ENCODE assay signal across 20 mouse cellular contexts in genomic region chr14:46964074-46964872, GRCm38 (mm10).
DNase-seq lines count a peak whose midpoint lies in the region; ATAC-seq and TF ChIP-seq lines count a peak whose summit lies in the region.
"Had no signal": no experiment of that assay in that cellular context is flagged by ENCODE, and none has a peak within 500 bp of the region (broad histone marks: within the 10 kb centered on the region; RNA-seq: fewer than 3 reads in every experiment).

No protein-coding gene starts in this region.

- H3K27ac ChIP-seq in forebrain, embryonic 10.5 days = peak overlapping the region; percentile 58
- no peak overlapping the region for H3K27ac ChIP-seq in forebrain, embryonic 16.5 days (ENCODE audit: low read length)
- H3K27ac ChIP-seq in kidney, embryonic 16.5 days (ENCODE audit: low read length) = no peak overlapping the region
- no peak overlapping the region for H3K27ac ChIP-seq in embryonic facial prominence, embryonic 11.5 days (replicated peaks; ENCODE audit: low read depth, low read length)
- peak overlapping the region; percentile 41; the same call in 1 of the 2 replicates for H3K27ac ChIP-seq in limb, embryonic 12.5 days
- no peak overlapping the region for H3K27ac ChIP-seq in cerebellum, adult 2 months (ENCODE audit: insufficient read depth, low read length)
- H3K27ac ChIP-seq: intestine, embryonic 15.5 days; liver, embryonic 12.5 days; stomach, postnatal 0 days had no signal

- WGBS in forebrain, embryonic 10.5 days = 93% methylated on average over 2 of the region's 2 CpGs
- WGBS in forebrain, embryonic 16.5 days = 90% methylated on average over 2 of the region's 2 CpGs
- 88% methylated on average over 2 of the region's 2 CpGs for WGBS in kidney, embryonic 16.5 days
- WGBS in embryonic facial prominence, embryonic 11.5 days = 73% methylated on average over 2 of the region's 2 CpGs
- 83% methylated on average over 2 of the region's 2 CpGs for WGBS in limb, embryonic 12.5 days
- WGBS in cerebellum, adult 2 months = 91% methylated on average over 2 of the region's 2 CpGs

- no peak for ATAC-seq in forebrain, embryonic 16.5 days
- ATAC-seq in kidney, embryonic 16.5 days (ENCODE audit: low FRiP score, low TSS enrichment) = peak; percentile 27; the same call in 1 of the 2 replicates
- peak; percentile 60 for ATAC-seq in embryonic facial prominence, embryonic 11.5 days (replicated peaks; ENCODE audit: insufficient number of reproducible peaks, low FRiP score, low TSS enrichment, low read depth)
- no peak for ATAC-seq in limb, embryonic 12.5 days (ENCODE audit: insufficient number of reproducible peaks, insufficient read depth, low FRiP score, low TSS enrichment, low read depth)
- ATAC-seq: intestine, embryonic 15.5 days; liver, embryonic 12.5 days; lung, postnatal 0 days had no signal

- no peaks in the 10 kb centered on the region for H3K9me3 ChIP-seq in forebrain, embryonic 10.5 days
- H3K9me3 ChIP-seq in forebrain, embryonic 16.5 days (ENCODE audit: control insufficient read depth, low read length) = no peaks in the 10 kb centered on the region
- no peaks in the 10 kb centered on the region for H3K9me3 ChIP-seq in kidney, embryonic 16.5 days (ENCODE audit: low read length)
- H3K9me3 ChIP-seq in embryonic facial prominence, embryonic 11.5 days (replicated peaks; ENCODE audit: control insufficient read depth, low read length) = no peaks in the 10 kb centered on the region
- H3K9me3 ChIP-seq in limb, embryonic 12.5 days = no peaks in the 10 kb centered on the region
- H3K9me3 ChIP-seq: intestine, embryonic 15.5 days; liver, embryonic 12.5 days had no signal

- DNase-seq in forebrain, embryonic 10.5 days (ENCODE audit: extremely low spot score, low spot score) = no peak
- no peak for DNase-seq in kidney, adult 18-20 months
- DNase-seq in embryonic facial prominence, embryonic 11.5 days (ENCODE audit: low spot score) = no peak
- no peak for DNase-seq in left cerebral cortex, adult 8-10 months (ENCODE audit: low spot score in 2 of 2)
- no peak for DNase-seq in cerebellum, adult 2 months
- DNase-seq: adrenal gland, postnatal 10 days; cerebellum, adult 9-10 months; heart, postnatal 10 days; kidney, postnatal 14 days; right cerebral cortex, adult 18-20 months; spleen, adult 18-20 months; thymus, postnatal 25 days had no signal

- TF ChIP-seq CTCF in cerebellum, adult 2 months (IDR thresholded peaks at IDR 0.05; ENCODE audit: borderline replicate concordance, insufficient read depth, low read depth, low read length) = no peak

- no peak for TF ChIP-seq POLR2A in cerebellum, adult 2 months (IDR thresholded peaks at IDR 0.05; ENCODE audit: borderline replicate concordance, insufficient read depth, low read length)

- no peak overlapping the region for H3K9ac ChIP-seq in forebrain, embryonic 16.5 days (replicated peaks; ENCODE audit: low read depth, low read length)
- no peak overlapping the region for H3K9ac ChIP-seq in kidney, embryonic 16.5 days (replicated peaks; ENCODE audit: low read length)
- no peak overlapping the region for H3K9ac ChIP-seq in embryonic facial prominence, embryonic 11.5 days (replicated peaks; ENCODE audit: low read length)
- no peak overlapping the region for H3K9ac ChIP-seq in limb, embryonic 12.5 days (replicated peaks)
- H3K9ac ChIP-seq: intestine, embryonic 15.5 days; liver, embryonic 12.5 days had no signal

- no peak overlapping the region for H3K4me3 ChIP-seq in forebrain, embryonic 10.5 days
- no peak overlapping the region for H3K4me3 ChIP-seq in forebrain, embryonic 16.5 days (replicated peaks; ENCODE audit: low read length)
- no peak overlapping the region for H3K4me3 ChIP-seq in kidney, embryonic 16.5 days (ENCODE audit: low read length)
- no peak overlapping the region for H3K4me3 ChIP-seq in embryonic facial prominence, embryonic 11.5 days (ENCODE audit: low read depth, low read length)
- H3K4me3 ChIP-seq in limb, embryonic 12.5 days (replicated peaks) = no peak overlapping the region
- H3K4me3 ChIP-seq in cerebellum, adult 2 months (replicated peaks; ENCODE audit: insufficient read depth, low read depth, low read length) = no peak overlapping the region
- H3K4me3 ChIP-seq: intestine, embryonic 15.5 days; liver, embryonic 12.5 days had no signal

- no peaks in the 10 kb centered on the region for H3K36me3 ChIP-seq in forebrain, embryonic 10.5 days (replicated peaks)
- no peaks in the 10 kb centered on the region for H3K36me3 ChIP-seq in forebrain, embryonic 16.5 days (ENCODE audit: control insufficient read depth, insufficient read depth)
- H3K36me3 ChIP-seq in kidney, embryonic 16.5 days (ENCODE audit: insufficient read depth, low read length) = no peaks in the 10 kb centered on the region
- no peaks in the 10 kb centered on the region for H3K36me3 ChIP-seq in embryonic facial prominence, embryonic 11.5 days (replicated peaks; ENCODE audit: control insufficient read depth, insufficient read depth, low read depth, low read length)
- H3K36me3 ChIP-seq in limb, embryonic 12.5 days = no peaks in the 10 kb centered on the region
- H3K36me3 ChIP-seq: intestine, embryonic 15.5 days; liver, embryonic 12.5 days had no signal

- no peaks in the 10 kb centered on the region for H3K27me3 ChIP-seq in forebrain, embryonic 10.5 days (ENCODE audit: poor library complexity, severe bottlenecking)
- no peaks in the 10 kb centered on the region for H3K27me3 ChIP-seq in forebrain, embryonic 16.5 days (replicated peaks; ENCODE audit: control insufficient read depth, insufficient read depth, low read length)
- H3K27me3 ChIP-seq in kidney, embryonic 16.5 days (ENCODE audit: insufficient read depth, low read length) = no peaks in the 10 kb centered on the region
- no peaks in the 10 kb centered on the region for H3K27me3 ChIP-seq in embryonic facial prominence, embryonic 11.5 days (ENCODE audit: control insufficient read depth, insufficient read depth, low read length)
- H3K27me3 ChIP-seq in limb, embryonic 12.5 days = no peaks in the 10 kb centered on the region
- H3K27me3 ChIP-seq in cerebellum, adult 2 months (ENCODE audit: control insufficient read depth, insufficient read depth, low read length) = no peaks in the 10 kb centered on the region
- H3K27me3 ChIP-seq: CH12.LX; intestine, embryonic 15.5 days had no signal

- no peak overlapping the region for H3K4me2 ChIP-seq in forebrain, embryonic 16.5 days (ENCODE audit: low read length)
- H3K4me2 ChIP-seq in kidney, embryonic 16.5 days (replicated peaks; ENCODE audit: low read depth, low read length) = no peak overlapping the region
- no peak overlapping the region for H3K4me2 ChIP-seq in embryonic facial prominence, embryonic 11.5 days (ENCODE audit: low read depth, low read length)
- H3K4me2 ChIP-seq in limb, embryonic 12.5 days = no peak overlapping the region
- H3K4me2 ChIP-seq: intestine, embryonic 15.5 days; liver, embryonic 12.5 days had no signal

- H3K4me1 ChIP-seq in forebrain, embryonic 10.5 days = peaks cover 45% of the 10 kb centered on the region
- H3K4me1 ChIP-seq in forebrain, embryonic 16.5 days (replicated peaks; ENCODE audit: control insufficient read depth, insufficient read depth, low read length) = no peaks in the 10 kb centered on the region
- H3K4me1 ChIP-seq in kidney, embryonic 16.5 days (ENCODE audit: insufficient read depth, low read length) = peaks cover 22% of the 10 kb centered on the region
- no peaks in the 10 kb centered on the region; the same call in 1 of the 2 replicates for H3K4me1 ChIP-seq in embryonic facial prominence, embryonic 11.5 days (ENCODE audit: control insufficient read depth, insufficient read depth, low read length)
- H3K4me1 ChIP-seq in limb, embryonic 12.5 days (replicated peaks) = peaks cover 39% of the 10 kb centered on the region
- H3K4me1 ChIP-seq in cerebellum, adult 2 months (ENCODE audit: control insufficient read depth, insufficient read depth, low read length) = no peaks in the 10 kb centered on the region

Comparison
In these comparisons a context has a peak if more than half of its experiments do, and no peak if none do; other contexts are left out.
1. H3K27ac ChIP-seq: peak in forebrain, embryonic 10.5 days (single experiment) and limb, embryonic 12.5 days (single experiment); none in forebrain, embryonic 16.5 days (single experiment), kidney, embryonic 16.5 days (single experiment), embryonic facial prominence, embryonic 11.5 days (single experiment) and cerebellum, adult 2 months (single experiment).
2. ATAC-seq: peak in kidney, embryonic 16.5 days (single experiment) and embryonic facial prominence, embryonic 11.5 days (single experiment); none in forebrain, embryonic 16.5 days (single experiment) and limb, embryonic 12.5 days (single experiment).